Mouse (Mus musculus) midbrain, embryonic 12.5 days (tissue): ENCODE data around the gene Tgfbi. TPM values are rescaled to one million over a fixed set of nuclear protein-coding genes. Genes with fewer than 3 reads are reported as not detected.
A peak's percentile ranks its signal among the peaks of the same experiment; 100 is the strongest.

Source experiments
- ATAC-seq: fragments of 200-750 bp; cut with Nextera tagmentation; 2 replicates; pipeline ENCODE4 v1.8.0; 2017; ENCODE audit warnings: low read depth, moderate TSS enrichment, moderate library complexity; ENCODE audit not compliant: low FRiP score
- H3K27ac ChIP-seq: fragments of 300-500 bp; sonication (generic); replicated peaks from 2 replicates; pipeline ENCODE4 v1.5.1; 2016; ENCODE audit warnings: mild to moderate bottlenecking
- H3K27me3 ChIP-seq: fragments of 300-500 bp; sonication (generic); 2 replicates; pipeline ENCODE4 v1.6.1; 2016; ENCODE audit warnings: mild to moderate bottlenecking
- H3K36me3 ChIP-seq: fragments of 300-500 bp; sonication (generic); 2 replicates; pipeline ENCODE4 v1.6.1; 2016
- H3K4me1 ChIP-seq: fragments of 300-500 bp; sonication (generic); 2 replicates; pipeline ENCODE4 v1.6.1; 2016
- H3K4me2 ChIP-seq: fragments of 300-500 bp; sonication (generic); replicated peaks from 2 replicates; pipeline ENCODE4 v1.6.1; 2016; ENCODE audit warnings: mild to moderate bottlenecking, moderate library complexity
- H3K4me3 ChIP-seq: fragments of 300-500 bp; sonication (generic); 2 replicates; pipeline ENCODE4 v1.5.1; 2016; ENCODE audit warnings: mild to moderate bottlenecking
- H3K9ac ChIP-seq: fragments of 300-500 bp; sonication (generic); replicated peaks from 2 replicates; pipeline ENCODE4 v1.6.1; 2016; ENCODE audit warnings: mild to moderate bottlenecking, moderate library complexity
- H3K9me3 ChIP-seq: fragments of 300-500 bp; sonication (generic); 2 replicates; pipeline ENCODE4 v1.6.1; 2016; ENCODE audit warnings: mild to moderate bottlenecking
- WGBS: fragments of 180-500 bp; shearing (Covaris S2); methylation state at CpG from one replicate; pipeline ENCODE4 v1.1.7; 2016; 5-methylcytosine and 5-hydroxymethylcytosine counted together
- polyA plus RNA-seq: library from polyadenylated mRNA; unstranded; fragments of >200 nt; fragmentation: Nextera tagmentation; extraction: Ambion mirVana; gene quantifications from 2 replicates; pipeline ENCODE4 v1.2.1, GENCODE M21; 2016

Tgfbi gene
- polyA plus RNA-seq, 1 experiment from 2014 or later = 27.3 TPM

DNA sequence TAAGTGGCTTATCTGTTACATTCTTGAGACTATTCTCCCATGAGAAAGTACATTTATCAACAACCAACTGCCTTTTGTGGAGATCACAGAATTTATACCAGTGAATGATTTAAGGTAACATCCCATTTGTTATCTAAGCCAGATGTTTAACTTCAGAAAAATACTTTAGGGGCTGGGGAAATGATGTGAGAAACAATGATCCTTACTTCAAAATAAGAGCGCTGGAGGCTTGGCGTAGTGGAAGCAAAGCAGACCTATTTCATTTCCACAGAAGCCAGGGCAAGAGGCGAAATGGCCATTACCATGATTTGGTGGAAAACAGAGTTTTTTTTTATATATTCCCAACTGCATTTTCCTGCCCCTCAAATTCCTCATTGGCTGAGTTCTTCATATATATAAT lies 34.7 kb downstream of the Tgfbi start:
- Histone ChIP-seq H3K9ac (no peak overlapping the region), H3K4me3 (no peak overlapping the region), H3K27ac (no peak overlapping the region), H3K9me3 (no peaks in the 10 kb centered on the region), H3K27me3 (0 out of 2 replicates have a peak, but pooled peaks cover 6% of the 10 kb centered on the region), H3K36me3 (no peaks in the 10 kb centered on the region), H3K4me1 (peaks cover 7% of the 10 kb centered on the region), H3K4me2 (no peak overlapping the region)
- 91% methylated on average over 3 of the region's 3 CpGs for WGBS
- no peak for ATAC-seq

GRCm38 (mm10) chr13:56645744-56646143 lies 36.4 kb downstream of the Tgfbi start:
- peaks cover 7% of the 10 kb centered on the region for H3K4me1 ChIP-seq
- no peak overlapping the region for H3K4me2 ChIP-seq
- H3K27me3 ChIP-seq = 0 out of 2 replicates have a peak, but pooled peaks cover 6% of the 10 kb centered on the region
- no peak overlapping the region for H3K9ac ChIP-seq
- H3K36me3 ChIP-seq = no peaks in the 10 kb centered on the region
- 82% methylated on average over 6 of the region's 6 CpGs for WGBS
- H3K27ac ChIP-seq = no peak overlapping the region
- H3K4me3 ChIP-seq = no peak overlapping the region
- no peak for ATAC-seq
- H3K9me3 ChIP-seq = no peaks in the 10 kb centered on the region

DNA sequence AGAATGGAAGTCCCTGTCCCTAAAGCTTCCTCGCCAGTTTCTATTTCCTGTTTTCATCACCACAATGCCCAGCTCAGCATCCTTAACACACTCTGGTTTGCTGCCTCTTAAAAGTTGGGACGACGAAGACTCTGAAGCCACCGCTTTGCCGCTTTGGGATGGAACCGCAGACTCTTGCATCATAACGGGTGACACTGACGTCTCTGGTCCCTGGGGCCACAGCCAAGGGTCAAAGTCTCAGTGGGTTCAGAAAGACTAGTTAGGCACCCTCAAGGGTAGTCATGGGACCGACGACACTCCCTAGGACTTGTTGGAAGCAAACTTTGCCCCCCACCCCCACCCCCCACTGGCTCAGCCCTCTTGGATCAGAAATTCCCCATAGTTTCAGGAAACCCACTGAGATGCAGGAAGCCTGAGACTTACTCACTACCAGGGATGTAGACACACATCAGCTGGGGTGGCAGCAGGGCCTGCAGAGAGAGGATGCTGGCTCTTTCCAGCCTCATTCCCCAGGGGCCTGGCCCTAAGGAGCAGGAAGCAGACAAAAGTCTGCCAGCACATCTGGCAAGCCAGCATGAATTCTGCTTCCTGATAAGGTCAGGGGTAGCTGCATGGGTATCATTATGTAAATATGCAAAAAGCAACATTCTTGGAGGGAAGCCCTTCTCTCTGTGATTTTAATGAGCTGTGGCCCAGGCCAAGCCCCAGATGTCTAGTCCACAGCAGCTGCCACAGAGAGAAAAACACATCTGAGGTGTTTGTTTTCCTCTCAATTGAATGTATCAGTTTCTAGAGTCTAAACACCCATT lies 38.5 kb downstream of the Tgfbi start:
- no peaks in the 10 kb centered on the region for H3K9me3 ChIP-seq
- ATAC-seq = no peak
- no peak overlapping the region for H3K4me3 ChIP-seq
- peak overlapping the region; percentile 42 for H3K27ac ChIP-seq
- no peaks in the 10 kb centered on the region for H3K36me3 ChIP-seq
- no peak overlapping the region for H3K9ac ChIP-seq
- H3K4me1 ChIP-seq = peaks cover 7% of the 10 kb centered on the region
- H3K4me2 ChIP-seq = no peak overlapping the region
- H3K27me3 ChIP-seq = 0 out of 2 replicates have a peak, but pooled peaks cover 6% of the 10 kb centered on the region
- 85% methylated on average over 10 of the region's 10 CpGs for WGBS

DNA sequence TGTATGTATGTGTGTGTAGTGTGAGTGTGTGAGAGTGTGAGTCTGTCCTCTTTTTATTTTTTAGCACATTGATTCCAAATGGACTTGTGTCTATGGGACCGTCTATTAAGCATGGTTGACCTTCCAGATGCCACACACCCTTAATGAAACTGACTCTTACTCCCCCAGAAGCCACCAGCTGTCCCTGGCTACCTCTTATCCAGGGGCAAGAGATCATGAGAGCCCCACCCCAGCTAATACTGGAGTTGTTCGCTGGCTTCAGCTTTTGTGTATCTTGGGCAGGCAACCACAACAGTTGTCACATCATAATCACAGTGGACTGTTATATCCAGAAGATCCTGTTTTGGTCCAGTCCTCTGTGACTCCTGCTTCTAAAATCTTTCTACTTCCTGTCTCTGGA lies 40.7 kb downstream of the Tgfbi start:
- no peak for ATAC-seq
- no peaks in the 10 kb centered on the region for H3K36me3 ChIP-seq
- WGBS = 84% methylated on average over 2 of the region's 2 CpGs

DNA sequence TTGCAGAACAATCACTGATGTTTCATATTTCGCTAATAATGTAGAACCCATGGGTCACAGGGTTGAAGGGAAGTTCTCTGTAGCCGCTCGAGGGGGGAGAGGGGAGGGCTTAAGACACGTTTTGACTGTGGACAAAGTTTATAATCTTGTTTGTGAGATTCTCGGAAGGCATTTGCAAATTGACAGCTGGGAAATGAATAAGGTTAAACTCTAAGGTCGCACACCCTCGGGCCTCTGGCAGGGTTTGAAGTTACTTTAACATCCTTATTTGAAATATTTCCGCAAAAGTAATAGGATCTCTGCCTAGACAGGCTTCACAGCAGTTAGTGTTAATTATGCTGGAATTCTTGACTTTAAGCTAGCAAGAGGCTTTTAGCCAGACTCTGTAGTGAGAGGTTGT lies 43.1 kb downstream of the Tgfbi start:
- Histone ChIP-seq H3K9me3 (no peaks in the 10 kb centered on the region), H3K9ac (no peak overlapping the region), H3K36me3 (no peaks in the 10 kb centered on the region), H3K27me3 (no peaks in the 10 kb centered on the region), H3K4me3 (no peak overlapping the region), H3K4me1 (peaks cover 7% of the 10 kb centered on the region), H3K4me2 (no peak overlapping the region), H3K27ac (no peak overlapping the region)
- no peak for ATAC-seq
- 59% methylated on average over 8 of the region's 8 CpGs for WGBS

More for the DNA sequence above, 40.7 kb downstream of the Tgfbi start:
- Histone ChIP-seq H3K4me3 (no peak overlapping the region), H3K27ac (no peak overlapping the region), H3K4me2 (no peak overlapping the region), H3K9me3 (no peaks in the 10 kb centered on the region), H3K9ac (no peak overlapping the region), H3K27me3 (no peaks in the 10 kb centered on the region), H3K4me1 (peaks cover 7% of the 10 kb centered on the region)

DNA sequence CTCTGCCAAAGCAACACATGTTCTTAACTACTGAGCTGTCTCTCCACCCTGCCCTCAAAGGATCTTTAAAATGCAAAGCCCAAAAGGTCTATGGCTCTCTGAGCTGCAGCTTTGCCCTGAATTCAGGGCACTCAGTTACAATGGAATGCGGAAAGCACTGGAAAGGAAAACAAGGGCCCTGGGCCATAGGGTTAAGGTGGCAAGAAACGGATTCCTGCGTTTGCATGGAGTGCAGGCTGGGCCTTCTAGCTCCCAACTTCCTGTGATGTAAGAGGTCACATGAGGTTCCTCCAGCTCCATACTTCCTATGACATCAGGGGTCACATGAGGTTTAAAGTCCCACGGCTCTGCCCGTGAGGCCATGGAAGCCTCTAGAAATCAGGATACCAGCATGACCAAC lies 44.9 kb downstream of the Tgfbi start:
- Histone ChIP-seq H3K9ac (no peak overlapping the region), H3K4me1 (no peaks in the 10 kb centered on the region), H3K9me3 (no peaks in the 10 kb centered on the region), H3K27me3 (no peaks in the 10 kb centered on the region), H3K36me3 (no peaks in the 10 kb centered on the region), H3K4me2 (no peak overlapping the region), H3K27ac (no peak overlapping the region), H3K4me3 (no peak overlapping the region)
- 84% methylated on average over 5 of the region's 5 CpGs for WGBS
- ATAC-seq = no peak

DNA sequence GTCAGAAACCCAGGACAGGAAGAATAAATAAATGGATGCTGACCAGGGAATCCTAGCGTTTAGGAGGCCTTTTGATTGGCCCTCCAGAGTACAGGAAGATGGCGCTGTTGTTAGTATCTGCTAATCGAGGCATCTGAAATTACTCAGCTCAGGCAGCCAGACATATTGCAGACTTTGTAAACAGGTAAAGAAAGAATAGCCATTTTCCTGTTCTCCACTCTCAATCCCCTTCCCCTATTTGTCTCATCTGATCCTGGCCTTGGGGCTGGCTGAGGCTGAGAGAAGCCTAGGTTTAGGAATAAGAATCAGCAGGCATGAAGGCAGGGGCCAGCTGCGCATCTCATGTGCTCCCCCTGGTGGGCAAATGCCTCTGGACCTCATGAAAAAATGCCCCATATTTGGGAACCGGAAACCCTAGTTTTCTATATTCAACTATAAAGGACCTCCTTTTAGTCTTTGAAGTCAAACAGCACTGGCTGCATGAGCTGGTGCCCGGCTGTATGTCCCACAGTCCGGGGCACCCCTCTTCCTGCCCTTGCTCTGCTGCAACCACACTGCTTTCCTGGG lies 48.7 kb downstream of the Tgfbi start:
- Histone ChIP-seq H3K27ac (no peak overlapping the region), H3K9ac (no peak overlapping the region)

GRCm38 (mm10) chr13:56658931-56659330 lies 49.6 kb downstream of the Tgfbi start:
- no peaks in the 10 kb centered on the region for H3K9me3 ChIP-seq
- H3K9ac ChIP-seq = no peak overlapping the region
- no peaks in the 10 kb centered on the region for H3K36me3 ChIP-seq
- H3K27me3 ChIP-seq = no peaks in the 10 kb centered on the region
- H3K4me2 ChIP-seq = no peak overlapping the region
- H3K27ac ChIP-seq = no peak overlapping the region
- ATAC-seq = no peak
- no peaks in the 10 kb centered on the region for H3K4me1 ChIP-seq
- no peak overlapping the region for H3K4me3 ChIP-seq
- WGBS = 74% methylated on average over 6 of the region's 6 CpGs

More for the DNA sequence above, 48.7 kb downstream of the Tgfbi start:
- Histone ChIP-seq H3K9me3 (no peaks in the 10 kb centered on the region), H3K4me2 (no peak overlapping the region), H3K4me1 (no peaks in the 10 kb centered on the region), H3K4me3 (no peak overlapping the region), H3K27me3 (no peaks in the 10 kb centered on the region), H3K36me3 (no peaks in the 10 kb centered on the region)
- WGBS = 35% methylated on average over 7 of the region's 7 CpGs
- ATAC-seq = no peak

DNA sequence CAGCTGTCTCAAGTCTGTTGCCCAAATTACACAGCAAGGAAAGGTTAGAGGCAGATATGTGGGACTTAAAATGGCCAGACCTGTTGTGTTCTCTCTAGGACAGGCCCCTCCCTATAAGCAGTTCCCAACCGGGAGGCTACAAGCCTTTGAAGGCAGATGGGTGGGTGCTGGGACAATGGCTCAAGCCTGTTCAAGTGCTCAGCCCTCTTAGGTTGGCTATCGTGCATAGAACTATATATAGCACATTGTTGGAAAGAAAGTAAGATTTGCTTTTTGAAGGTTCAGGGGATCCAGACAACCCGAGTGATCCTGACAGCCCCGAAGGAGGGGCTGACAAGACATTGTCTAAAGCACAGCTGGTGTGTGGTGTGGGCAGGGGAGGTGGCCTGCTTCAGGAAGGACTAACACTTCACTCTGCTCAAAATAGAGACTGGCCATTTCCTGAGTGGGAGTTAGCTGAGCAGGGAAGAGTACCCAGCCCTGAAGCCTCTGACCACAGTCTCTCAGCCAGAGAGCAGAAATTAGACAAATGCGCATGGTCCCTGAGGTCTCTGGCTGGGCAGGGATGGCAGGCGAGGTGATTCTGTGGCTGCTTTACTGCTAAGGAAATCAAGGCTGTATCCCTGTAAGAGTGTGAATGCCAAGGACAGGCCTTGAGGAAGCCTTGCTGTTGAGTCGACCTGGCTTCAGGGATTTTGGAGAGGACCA lies 52.7 kb downstream of the Tgfbi start:
- Histone ChIP-seq H3K4me1 (no peaks in the 10 kb centered on the region), H3K36me3 (no peaks in the 10 kb centered on the region), H3K9me3 (no peaks in the 10 kb centered on the region), H3K9ac (no peak overlapping the region), H3K4me2 (no peak overlapping the region), H3K27me3 (no peaks in the 10 kb centered on the region), H3K27ac (no peak overlapping the region; the same call in 1 of the 2 replicates), H3K4me3 (no peak overlapping the region)
- ATAC-seq = no peak
- 63% methylated on average over 7 of the region's 7 CpGs for WGBS

DNA sequence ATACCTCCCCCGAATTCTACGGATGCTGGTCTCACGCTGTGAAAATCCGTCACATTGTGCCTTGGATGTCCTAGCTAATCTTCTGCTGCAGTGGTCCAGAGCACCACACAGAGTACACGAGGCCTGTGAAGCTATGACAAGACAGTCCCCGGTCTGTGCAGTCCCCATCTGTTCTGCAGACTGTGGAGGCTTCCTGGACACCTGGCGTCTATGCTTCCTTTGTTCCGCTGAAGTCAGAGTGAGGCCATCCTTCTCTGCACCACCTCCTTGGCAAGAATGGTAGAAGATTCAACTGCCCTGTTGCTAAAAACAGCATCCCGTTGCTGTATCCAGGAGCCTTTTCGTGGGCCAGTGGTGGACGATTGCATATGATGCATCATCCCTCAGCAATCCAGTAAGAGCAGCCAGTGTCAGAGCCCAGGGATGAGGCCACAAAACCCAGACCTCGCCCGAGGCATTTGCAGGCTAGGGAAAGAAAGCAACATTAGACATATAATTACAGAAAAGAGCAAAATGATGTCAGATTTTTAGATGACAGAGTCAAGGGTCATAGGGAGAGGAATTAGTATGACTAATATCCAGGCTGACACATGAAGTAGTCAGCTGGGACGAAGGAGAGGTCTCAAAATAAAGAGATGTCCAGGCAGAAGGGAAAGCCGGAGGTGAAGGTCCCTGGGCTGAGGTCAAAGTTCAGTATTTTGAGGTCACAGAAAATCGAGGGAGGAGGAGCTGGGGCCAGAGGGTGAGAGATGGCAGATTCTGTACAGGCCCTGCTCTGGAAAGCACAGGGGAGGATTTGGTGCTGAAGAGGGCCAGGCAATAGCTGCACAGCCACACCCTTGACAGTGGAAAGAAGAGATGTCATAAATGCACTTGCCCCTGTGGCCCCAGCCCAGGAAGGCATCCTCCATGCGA lies 55.2 kb downstream of the Tgfbi start:
- no peak overlapping the region for H3K27ac ChIP-seq
- H3K36me3 ChIP-seq = no peaks in the 10 kb centered on the region
- H3K9ac ChIP-seq = no peak overlapping the region
- H3K9me3 ChIP-seq = no peaks in the 10 kb centered on the region
- no peak for ATAC-seq
- no peak overlapping the region for H3K4me3 ChIP-seq
- no peak overlapping the region for H3K4me2 ChIP-seq
- H3K4me1 ChIP-seq = no peaks in the 10 kb centered on the region
- no peaks in the 10 kb centered on the region for H3K27me3 ChIP-seq
- WGBS = 75% methylated on average over 17 of the region's 17 CpGs

- no peak overlapping the region for H3K9ac ChIP-seq
- H3K4me2 ChIP-seq = no peak overlapping the region
- H3K36me3 ChIP-seq = no peaks in the 10 kb centered on the region
- 73% methylated on average over 11 of the region's 11 CpGs for WGBS
- H3K27me3 ChIP-seq = no peaks in the 10 kb centered on the region
- no peak for ATAC-seq
- no peak overlapping the region for H3K27ac ChIP-seq
- H3K9me3 ChIP-seq = no peaks in the 10 kb centered on the region
- H3K4me3 ChIP-seq = no peak overlapping the region
- H3K4me1 ChIP-seq = no peaks in the 10 kb centered on the region
Measured at GRCm38 (mm10) chr13:56671206-56671605, 61.9 kb downstream of the Tgfbi start.
